Mouse (Mus musculus) spleen, adult 2 months (tissue): ENCODE measurements around the gene Izumo1. TPM values are rescaled to one million over a fixed set of nuclear protein-coding genes. Genes with fewer than 3 reads are reported as not detected.

Experiments
- DNase-seq, 2 experiments: peaks; one replicate each; pipeline versions ENCODE4 v3.0.0 to v3.0.0-alpha.2; 2012 to 2021; ENCODE audit warnings: low spot score in 2 of 2, low read depth in 1 of 2
- H3K27ac ChIP-seq: fragments of 200-500 bp; 2 replicates; pipeline ENCODE4 v1.5.1; 2012; ENCODE audit warnings: low read length, inconsistent platforms; ENCODE audit not compliant: insufficient read depth
- H3K27me3 ChIP-seq: fragments of 200-500 bp; 2 replicates; pipeline ENCODE4 v1.6.1; 2012; ENCODE audit warnings: mild to moderate bottlenecking, moderate library complexity, low read length, inconsistent platforms; ENCODE audit not compliant: control insufficient read depth, insufficient read depth
- H3K36me3 ChIP-seq: fragments of 200-500 bp; 2 replicates; pipeline ENCODE4 v1.6.1; 2012; ENCODE audit warnings: mild to moderate bottlenecking, low read length, inconsistent platforms; ENCODE audit not compliant: control insufficient read depth, insufficient read depth
- H3K4me1 ChIP-seq: fragments of 200-500 bp; 2 replicates; pipeline ENCODE4 v1.6.1; 2011; ENCODE audit warnings: inconsistent platforms; ENCODE audit not compliant: control insufficient read depth, insufficient read depth, insufficient read length
- H3K4me3 ChIP-seq: fragments of 200-500 bp; 2 replicates; pipeline ENCODE4 v1.5.1; 2011; ENCODE audit warnings: mild to moderate bottlenecking, inconsistent platforms; ENCODE audit not compliant: insufficient read depth, insufficient read length; ENCODE audit errors: extremely low read depth
- CTCF ChIP-seq: fragments of 200-500 bp; IDR thresholded peaks from 2 replicates; pipeline ENCODE4 v1.5.1; 2011; ENCODE audit warnings: mild to moderate bottlenecking, inconsistent platforms; ENCODE audit not compliant: insufficient read depth, insufficient read length, insufficient replicate concordance; ENCODE audit errors: extremely low read depth
- POLR2A ChIP-seq: fragments of 200-500 bp; IDR thresholded peaks from 2 replicates; pipeline ENCODE4 v1.6.1; 2011; ENCODE audit warnings: low read depth, low read length, inconsistent platforms
- WGBS: fragments of 180-500 bp; shearing (Covaris S2); methylation state at CpG from one replicate; pipeline ENCODE4 v1.1.7; 2018; 5-methylcytosine and 5-hydroxymethylcytosine counted together
- polyA plus RNA-seq: library from polyadenylated mRNA; depleted of rRNA; stranded (reverse); fragments of >200 nt; gene quantifications from 2 replicates; pipeline ENCODE4 v1.2.3, GENCODE M21; 2012

Gene Izumo1
- polyA plus RNA-seq, 1 experiment: 0.63 TPM

GRCm38 (mm10) chr7:45589173-45589572 lies 32.4 kb upstream of the Izumo1 start:
- no peak overlapping the region for H3K27ac ChIP-seq
- no peak for TF ChIP-seq POLR2A
- peak; percentile 78; the same call in 1 of the 2 replicates for TF ChIP-seq CTCF
- peaks cover 7% of the 10 kb centered on the region; the same call in 1 of the 2 replicates for H3K4me1 ChIP-seq
- H3K27me3 ChIP-seq: no peaks in the 10 kb centered on the region
- peak; percentile 49 to 76 for DNase-seq
- H3K4me3 ChIP-seq: peak overlapping the region; percentile 55
- WGBS: 6% methylated on average over 19 of the region's 19 CpGs
- H3K36me3 ChIP-seq: peaks cover 4% of the 10 kb centered on the region; the same call in 1 of the 2 replicates

GRCm38 (mm10) chr7:45589898-45590297 lies 31.7 kb upstream of the Izumo1 start:
- Histone ChIP-seq H3K27ac (peak overlapping the region; percentile 46), H3K4me3 (no peak overlapping the region), H3K36me3 (peaks cover 4% of the 10 kb centered on the region; the same call in 1 of the 2 replicates), H3K4me1 (peaks cover 7% of the 10 kb centered on the region; the same call in 1 of the 2 replicates), H3K27me3 (no peaks in the 10 kb centered on the region)
- TF ChIP-seq POLR2A (no peak), CTCF (no peak)
- 94% methylated on average over 5 of the region's 5 CpGs for WGBS
- no peak for DNase-seq

GRCm38 (mm10) chr7:45590874-45591273 lies 30.7 kb upstream of the Izumo1 start:
- 62% methylated on average over 3 of the region's 3 CpGs for WGBS
- Histone ChIP-seq H3K4me3 (no peak overlapping the region), H3K36me3 (no peaks in the 10 kb centered on the region; the same call in 1 of the 2 replicates), H3K4me1 (peaks cover 7% of the 10 kb centered on the region; the same call in 1 of the 2 replicates), H3K27me3 (no peaks in the 10 kb centered on the region), H3K27ac (no peak overlapping the region)
- TF ChIP-seq CTCF (no peak), POLR2A (no peak)
- no peak for DNase-seq

GRCm38 (mm10) chr7:45591880-45592279 lies 29.7 kb upstream of the Izumo1 start:
- WGBS: 21% methylated on average over 7 of the region's 7 CpGs
- no peaks in the 10 kb centered on the region for H3K27me3 ChIP-seq
- no peak overlapping the region for H3K4me3 ChIP-seq
- peak; percentile 52 to 70 for DNase-seq
- TF ChIP-seq POLR2A (no peak), CTCF (no peak)
- peak overlapping the region; percentile 66 for H3K27ac ChIP-seq
- H3K4me1 ChIP-seq: peaks cover 7% of the 10 kb centered on the region; the same call in 1 of the 2 replicates
- H3K36me3 ChIP-seq: no peaks in the 10 kb centered on the region; the same call in 1 of the 2 replicates

GRCm38 (mm10) chr7:45593118-45593815 lies 28.3 kb upstream of the Izumo1 start:
- TF ChIP-seq CTCF (peak; percentile 97), POLR2A (no peak)
- no peak overlapping the region for H3K27ac ChIP-seq
- DNase-seq: peak; percentile 56 to 66
- H3K36me3 ChIP-seq: no peaks in the 10 kb centered on the region
- no peaks in the 10 kb centered on the region for H3K27me3 ChIP-seq
- H3K4me1 ChIP-seq: peaks cover 7% of the 10 kb centered on the region; the same call in 1 of the 2 replicates
- 25% methylated on average over 10 of the region's 10 CpGs for WGBS
- no peak overlapping the region for H3K4me3 ChIP-seq

GRCm38 (mm10) chr7:45595176-45595575 lies 26.4 kb upstream of the Izumo1 start:
- Histone ChIP-seq H3K27ac (no peak overlapping the region), H3K36me3 (no peaks in the 10 kb centered on the region), H3K4me1 (peaks cover 7% of the 10 kb centered on the region; the same call in 1 of the 2 replicates), H3K4me3 (no peak overlapping the region), H3K27me3 (no peaks in the 10 kb centered on the region)
- WGBS: 84% methylated on average over 4 of the region's 4 CpGs
- TF ChIP-seq CTCF: no peak
- TF ChIP-seq POLR2A: no peak
- no peak for DNase-seq

DNA sequence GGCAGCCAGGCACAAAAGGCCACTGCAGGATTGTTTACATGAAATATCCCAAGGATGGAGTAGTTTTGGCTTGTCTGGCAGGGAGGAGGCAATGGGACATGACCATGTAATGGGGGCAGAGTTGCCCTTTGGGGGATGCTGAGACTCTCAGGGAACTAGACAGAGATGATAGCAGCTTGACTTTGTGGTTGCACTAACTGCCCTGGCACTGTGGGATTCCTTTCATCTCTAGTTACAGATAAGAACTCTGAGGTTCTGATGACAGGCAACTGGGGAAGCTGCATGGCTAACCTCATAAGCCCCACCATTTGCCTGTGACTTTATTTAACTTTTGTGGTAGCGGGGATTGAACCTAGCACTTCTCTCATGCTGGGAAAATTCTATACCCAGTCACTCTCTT lies 25.5 kb upstream of the Izumo1 start:
- peaks cover 7% of the 10 kb centered on the region; the same call in 1 of the 2 replicates for H3K4me1 ChIP-seq
- DNase-seq: no peak
- no peaks in the 10 kb centered on the region for H3K36me3 ChIP-seq
- WGBS: 61% methylated on average over 1 of the region's 1 CpGs
- H3K27me3 ChIP-seq: no peaks in the 10 kb centered on the region
- H3K4me3 ChIP-seq: no peak overlapping the region
- TF ChIP-seq POLR2A: no peak
- no peak overlapping the region for H3K27ac ChIP-seq
